Mouse (Mus musculus) frontal cortex, postnatal 36 days (tissue): ENCODE measurements at regions not wholly inside any gene's neighbourhood (a gene's known extent, or its start where the extent isn't known, plus 50 kb on each side); places are given as distances from the start of the nearest gene placed in this dataset.
A peak's percentile ranks its signal among the peaks of the same experiment; 100 is the strongest.

ENCODE experiments used
- DNase-seq, 2 experiments: peaks; one replicate each; pipeline ENCODE4 v3.0.0; 2022; ENCODE audit warnings: low spot score in 2 of 2

DNA sequence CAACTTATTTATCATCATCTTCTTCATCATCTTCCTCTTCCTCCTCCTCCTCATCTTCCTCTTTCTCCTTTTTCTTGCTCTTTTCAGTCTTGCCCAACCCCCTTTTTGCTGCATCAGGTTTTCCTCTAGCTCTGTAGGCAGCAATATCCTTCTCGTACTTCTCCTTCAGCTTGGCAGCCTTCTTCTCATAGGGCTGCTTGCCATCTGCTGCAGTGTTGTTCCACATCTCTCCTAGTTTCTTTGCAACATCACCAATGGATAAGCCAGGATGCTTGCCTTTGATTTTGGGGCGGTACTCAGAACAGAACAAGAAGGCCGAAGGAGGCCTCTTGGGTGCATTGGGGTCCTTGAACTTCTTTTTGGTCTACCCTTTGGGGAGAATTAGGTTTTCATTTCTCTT, 98.7 kb upstream of the Lin7c start:
- DNase-seq, result peak; percentile 17 to 53

DNA sequence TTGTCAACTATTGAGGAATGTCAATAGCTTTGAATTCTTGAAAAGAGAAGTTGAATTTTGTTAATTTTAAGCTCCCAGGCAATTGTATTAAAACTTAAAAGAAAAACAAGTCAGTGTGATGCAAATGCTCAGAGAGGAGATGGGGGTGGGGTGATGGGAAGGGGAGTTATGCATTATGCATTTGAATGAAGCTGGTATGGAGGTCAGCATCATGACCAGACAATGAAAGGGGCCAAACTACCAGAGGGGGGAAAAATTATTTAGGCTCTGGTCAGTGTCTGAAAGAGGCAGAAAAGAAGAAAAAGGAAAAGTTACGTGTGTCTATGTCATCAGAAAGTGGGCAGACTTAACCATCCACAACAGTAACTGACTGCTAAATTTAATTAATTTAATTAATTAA, 73.7 kb upstream of the Lin7c start:
- DNase-seq, result no peak

DNA sequence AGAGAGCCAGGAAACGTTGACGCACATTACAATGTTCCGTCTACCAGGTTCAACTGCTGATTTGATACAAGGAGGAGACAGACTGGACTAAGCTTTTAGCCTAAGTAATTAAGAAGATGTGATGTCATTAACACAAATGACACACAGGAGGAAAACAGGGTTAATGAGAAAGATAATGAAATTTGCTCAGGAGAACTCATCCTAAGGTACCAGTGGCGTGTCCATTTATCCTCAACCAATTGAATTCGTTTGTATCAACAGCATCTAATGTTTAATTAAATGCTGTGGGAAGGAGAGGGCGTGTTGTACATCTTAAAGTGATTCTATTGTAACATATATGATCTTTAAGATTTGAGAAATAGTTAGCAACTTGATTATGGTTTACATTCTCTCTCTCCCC, 70.3 kb upstream of the Lin7c start:
- no peak for DNase-seq

DNA sequence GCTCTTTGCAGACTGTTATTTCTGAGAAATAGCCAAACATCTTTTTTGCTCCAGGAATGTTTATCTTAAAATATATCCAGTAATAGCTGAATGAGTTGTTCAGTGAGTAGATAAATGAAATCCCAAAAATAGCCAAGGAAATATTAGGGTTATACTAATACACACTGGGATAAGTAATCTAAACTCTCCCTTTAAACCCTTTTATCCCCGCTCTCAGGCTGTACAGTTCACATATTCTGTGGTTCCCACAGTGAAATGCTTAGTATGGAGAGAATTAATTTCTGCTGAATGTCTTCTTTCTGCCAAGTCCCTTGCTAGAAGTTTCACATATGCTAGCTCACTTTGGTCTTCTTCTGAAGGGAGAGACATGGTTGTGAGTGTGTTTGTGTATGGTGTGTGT, 69.8 kb upstream of the Lin7c start:
- DNase-seq, result no peak

DNA sequence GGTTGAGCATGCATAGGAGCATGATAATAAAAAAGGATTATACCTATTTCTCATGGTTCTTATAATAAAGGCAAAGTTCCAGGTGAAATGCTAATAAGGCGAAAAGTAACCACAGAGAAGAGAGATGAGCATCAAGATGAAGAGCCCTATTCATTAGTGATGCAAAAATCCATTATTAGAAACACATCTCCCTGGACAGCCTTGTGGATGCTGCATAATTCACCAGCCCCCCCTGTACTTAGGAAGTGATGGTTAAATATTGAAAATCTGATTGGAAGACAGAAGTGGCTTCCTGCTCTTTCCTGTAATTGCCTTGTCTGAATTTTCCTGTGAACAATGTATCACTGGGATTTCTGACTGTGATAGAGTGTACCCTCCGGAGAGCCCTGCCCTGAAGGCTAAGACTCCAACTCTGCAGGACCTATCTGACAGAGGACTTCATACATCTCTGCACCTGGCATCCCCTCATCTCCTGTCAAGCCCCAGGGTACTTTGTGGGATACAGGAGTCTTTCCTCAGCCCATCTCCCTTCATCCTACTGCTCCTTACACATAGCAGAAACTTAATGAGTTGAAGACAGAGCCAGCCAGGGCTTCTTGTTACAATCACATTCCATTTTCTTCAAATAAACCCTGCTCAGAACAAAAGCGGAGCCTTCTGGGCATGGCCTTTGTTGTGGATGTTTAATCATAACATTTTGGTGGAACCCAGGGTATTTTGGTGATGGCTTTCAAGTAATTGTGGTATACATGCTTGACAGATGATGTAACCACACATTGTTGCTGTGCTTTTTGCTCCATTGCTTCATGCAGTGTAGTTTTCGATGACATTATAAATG, 67.4 kb upstream of the Lin7c start:
- no peak for DNase-seq

DNA sequence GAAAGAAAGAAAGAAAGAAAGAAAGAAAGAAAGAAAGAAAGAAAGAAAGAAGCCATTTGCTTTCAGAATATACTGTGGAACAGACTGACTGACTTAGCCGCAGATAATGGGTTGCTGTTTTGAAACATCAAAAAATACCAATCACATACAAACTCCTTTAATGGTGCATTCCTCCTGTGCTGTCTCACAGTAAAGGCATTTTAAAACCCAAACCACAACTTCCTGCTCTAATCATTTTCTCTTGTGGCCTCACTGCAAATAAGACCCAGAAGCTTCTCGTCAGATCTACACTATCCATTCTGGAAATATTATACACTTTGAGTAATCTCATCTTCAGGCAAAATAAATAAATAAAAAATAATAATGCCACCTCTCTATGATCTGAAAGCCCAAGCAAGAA, 50.4 kb upstream of the Lin7c start:
- no peak for DNase-seq
